Mouse (Mus musculus) ES-E14 (cell line): ENCODE data around the gene Limd1.

Experiments
- CHD2 ChIP-seq: IDR thresholded peaks from 2 replicates; pipeline ENCODE4 v1.6.1; 2014; ENCODE audit warnings: mild to moderate bottlenecking, low read depth, low read length, inconsistent platforms
- HCFC1 ChIP-seq: IDR thresholded peaks from 2 replicates; pipeline ENCODE4 v1.6.1; 2012; ENCODE audit warnings: low read length, inconsistent platforms, borderline replicate concordance; ENCODE audit not compliant: insufficient read depth
- MAFK ChIP-seq: IDR thresholded peaks from 2 replicates; pipeline ENCODE4 v1.6.1; 2014; ENCODE audit warnings: mild to moderate bottlenecking, low read depth, low read length, inconsistent platforms; ENCODE audit not compliant: insufficient read depth
- ZC3H11A ChIP-seq: IDR thresholded peaks from 2 replicates; pipeline ENCODE4 v1.6.1; 2012; ENCODE audit warnings: low read depth, mild to moderate bottlenecking, inconsistent platforms, low read length, borderline replicate concordance
- ZNF384 ChIP-seq: IDR thresholded peaks from 2 replicates; pipeline ENCODE4 v1.6.1; 2012; ENCODE audit warnings: low read depth, low read length, inconsistent platforms

DNA sequence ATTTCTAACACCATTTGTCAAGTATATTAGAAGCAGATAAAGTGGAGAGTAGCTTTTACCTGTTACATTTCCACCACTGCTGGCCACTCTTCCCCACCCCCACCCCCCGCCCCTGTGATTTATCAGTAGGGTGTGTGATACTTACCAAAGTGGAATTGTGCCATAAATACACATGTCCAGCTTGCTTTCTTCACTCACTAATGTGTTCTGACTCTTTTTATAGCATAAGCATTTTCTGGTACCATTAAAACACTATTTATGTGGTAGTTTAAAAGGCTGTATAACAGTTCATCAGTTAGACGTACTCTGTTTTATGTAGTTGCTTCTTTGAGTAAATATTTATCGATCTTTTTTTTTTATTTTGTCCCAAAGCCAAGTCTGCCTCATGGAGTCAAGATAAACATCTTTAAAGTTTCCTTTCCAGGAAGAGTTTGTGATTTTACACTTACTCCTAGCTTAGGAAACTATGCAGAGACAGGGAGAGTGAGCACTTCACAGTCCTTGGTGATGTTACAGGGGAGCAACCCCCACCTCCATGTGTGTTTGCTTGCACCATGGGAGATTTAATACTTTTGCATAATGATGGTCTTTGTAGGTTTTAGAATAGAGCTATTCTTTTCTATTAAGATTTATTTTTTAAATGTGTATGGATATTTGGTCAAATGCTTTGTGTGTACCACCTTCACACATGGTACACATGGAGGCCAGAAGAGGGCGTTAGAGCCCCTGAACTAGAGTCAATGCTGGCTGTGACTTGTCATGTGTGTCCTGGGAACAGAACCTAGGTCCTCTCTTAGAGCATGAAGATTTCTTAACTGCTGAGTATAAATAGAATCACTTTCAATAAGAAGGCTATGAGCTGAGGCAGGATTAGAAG, 28.0 kb downstream of the Limd1 start:
- TF ChIP-seq CHD2: no peak
- no peak for TF ChIP-seq ZC3H11A
- no peak for TF ChIP-seq MAFK
- TF ChIP-seq ZNF384: no peak
- TF ChIP-seq HCFC1: no peak
